Mouse (Mus musculus) layer of hippocampus, adult 6 months (tissue): ENCODE measurements around the gene Psip1. TPM values are rescaled to one million over a fixed set of nuclear protein-coding genes. Genes with fewer than 3 reads are reported as not detected.

ENCODE experiments used
- long read RNA-seq, 2 experiments: library from polyadenylated mRNA; unstranded; transcript quantifications; one replicate each; pipeline ENCODE4 v2.0.0; 2019 to 2020
- polyA plus RNA-seq: library from polyadenylated mRNA; unstranded; fragments of <200 nt; fragmentation: Nextera tagmentation; gene quantifications from 2 replicates; pipeline ENCODE4 v1.2.3, GENCODE M21; 2021

Psip1 gene
- polyA plus RNA-seq = 42.1 and 47.7 TPM in 2 replicates
- long read RNA-seq, experiment 1, partial matches to known transcripts = 61 of 79 reads
- long read RNA-seq, experiment 1, other reads (novel, unspliced or antisense) = 14 of 79 reads
- long read RNA-seq, experiment 2, transcript Psip1-202 (11 exons, 1,973 nt) = major isoform, 52 of 215 reads
- long read RNA-seq, experiment 2, transcript Psip1-203 (11 exons, 1,898 nt) = minor isoform, 22 of 215 reads
- long read RNA-seq, experiment 2, transcript Psip1-201 (16 exons, 3,251 nt) = minor isoform, 30 of 215 reads
- long read RNA-seq, experiment 2, partial matches to known transcripts = 93 of 215 reads
- long read RNA-seq, experiment 2, other reads (novel, unspliced or antisense) = 18 of 215 reads

DNA sequence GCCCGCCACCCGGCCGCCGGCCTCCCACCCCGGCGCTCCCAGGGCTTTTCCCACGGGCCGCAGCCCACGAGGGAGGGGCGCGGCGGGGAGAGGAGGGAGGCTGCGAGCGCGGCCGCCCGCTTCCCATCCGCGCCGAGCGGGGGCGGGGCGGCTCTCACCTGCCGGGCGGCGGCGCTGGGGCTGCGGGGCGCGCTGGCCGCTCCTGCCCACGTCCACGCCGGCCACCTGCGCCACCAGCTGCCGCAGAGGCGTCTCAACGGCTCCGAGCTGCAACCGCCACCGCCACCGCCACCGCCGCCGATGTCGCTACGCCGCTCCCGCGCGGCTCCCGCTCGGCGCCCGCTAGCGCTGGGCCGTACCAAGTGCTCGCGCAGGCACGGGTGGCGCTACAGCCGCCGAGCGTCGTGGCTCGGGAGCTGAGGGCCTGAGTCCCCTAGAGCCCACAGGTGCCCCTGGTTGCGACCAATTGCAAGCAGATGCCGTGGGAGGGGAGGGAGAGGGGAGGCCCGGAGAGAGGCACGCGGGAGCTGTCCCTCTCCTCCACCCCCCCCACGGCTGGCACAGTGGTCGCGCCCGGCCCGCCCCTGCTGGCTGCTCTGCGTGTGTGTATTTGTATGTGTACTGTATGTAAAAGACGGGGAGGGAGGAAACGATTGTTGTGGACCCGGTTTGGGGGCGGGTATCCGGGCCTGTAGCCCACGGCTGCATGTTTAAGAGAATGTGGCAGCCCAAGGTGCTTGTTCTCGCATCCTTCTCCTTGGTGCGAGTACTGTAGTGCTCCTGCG lies at the start of gene Psip1:
Gene Psip1, minus strand, starts transcription at position 343 of the 785 bp plus-strand sequence.

DNA sequence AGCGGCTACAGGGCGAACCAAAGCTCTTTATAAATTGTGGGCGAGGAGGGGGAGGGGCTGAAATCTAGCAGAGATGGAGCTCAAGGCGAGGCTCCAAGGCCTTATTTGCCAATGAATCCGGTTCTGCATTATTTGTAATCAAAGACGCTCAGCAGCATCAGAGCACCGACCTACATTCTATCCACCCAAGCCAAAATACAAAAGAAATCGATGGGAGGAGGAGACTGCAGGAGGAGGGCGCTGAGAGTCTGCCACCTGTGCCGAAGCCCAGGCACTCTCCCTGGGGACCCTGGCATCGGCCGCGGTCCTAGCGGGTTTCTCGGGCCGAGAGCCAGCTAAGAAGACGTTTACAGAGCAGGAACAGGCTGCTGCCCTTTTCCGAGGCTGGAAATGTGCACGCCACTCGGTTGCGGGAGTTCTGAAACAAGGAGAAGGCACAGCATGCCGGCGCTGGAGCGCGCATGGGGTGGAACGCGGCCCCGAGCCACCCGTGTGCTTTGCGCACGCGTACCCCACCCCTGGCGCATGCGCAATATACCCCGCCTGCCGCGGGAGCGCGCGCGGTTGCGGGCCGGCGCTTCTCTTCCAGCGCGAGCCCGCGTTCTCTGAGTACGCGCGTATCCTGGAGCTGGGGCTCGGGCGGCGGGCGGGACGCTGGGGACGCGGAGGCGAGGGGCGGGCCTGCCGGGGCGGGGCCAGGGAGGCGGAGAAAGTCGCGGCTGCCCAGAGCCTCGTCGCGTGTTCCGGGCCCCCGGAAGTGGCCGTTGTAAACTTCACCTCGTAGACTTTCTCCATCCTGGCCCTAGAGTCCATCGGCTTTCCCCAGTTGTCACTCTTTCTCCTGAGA lies 38.8 kb upstream of the Psip1 start, which contains the start of gene Ccdc171:
Gene Ccdc171, plus strand, starts transcription at position 703 of the 847 bp plus-strand sequence.

DNA sequence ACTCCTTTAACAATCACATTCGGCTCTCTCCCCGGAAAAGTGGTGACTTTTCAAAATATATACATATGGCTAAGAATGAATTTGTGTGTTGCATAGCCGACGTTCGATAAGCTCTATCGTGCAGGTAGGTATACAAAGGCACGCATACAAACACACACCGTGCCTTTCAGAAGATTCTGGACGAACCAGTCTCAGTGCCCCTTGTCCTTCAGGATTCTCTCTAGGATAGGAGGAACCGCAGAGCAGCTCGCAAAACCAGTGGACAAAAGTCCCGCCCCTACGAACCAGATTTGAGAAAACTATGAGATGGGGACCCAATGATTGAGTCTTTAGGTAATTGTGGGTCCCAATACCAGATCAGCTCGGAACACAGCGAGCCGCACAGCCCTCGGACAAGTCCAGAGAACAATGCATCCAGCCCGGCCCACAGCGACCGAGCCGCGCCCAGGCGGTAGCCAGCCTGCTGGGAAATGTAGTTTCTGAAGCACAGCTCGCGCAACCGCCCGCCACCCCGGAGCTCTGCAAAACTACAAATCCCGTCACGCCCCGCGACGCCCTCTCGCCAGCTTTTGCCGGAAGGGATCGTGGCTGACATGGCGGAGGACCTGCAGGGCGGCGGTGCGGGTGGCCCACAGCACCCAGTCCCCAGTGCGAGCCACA lies 69.0 kb downstream of the Psip1 start, which contains the start of gene Snapc3:
Gene Snapc3, plus strand, starts transcription at position 565 of the 660 bp plus-strand sequence.

Other genes starting within 250 kb of the Psip1 start
- gene Ttc39b, start 162.2 kb downstream of the Psip1 start, polyA plus RNA-seq = 8.5 and 9.8 TPM in 2 replicates
- 42.4 and 51.5 TPM in 2 replicates for gene Snapc3, start 68.7 kb downstream of the Psip1 start, polyA plus RNA-seq
- 0.60 and 1.1 TPM in 2 replicates for gene Ccdc171, start 39.1 kb upstream of the Psip1 start, polyA plus RNA-seq